8 mouse cellular contexts compared by ENCODE assay signal in genomic region chr4:140983442-140983841, GRCm38 (mm10). TPM values are rescaled to one million over a fixed set of nuclear protein-coding genes. Genes with fewer than 3 reads are reported as not detected.
DNase-seq lines count a peak whose midpoint lies in the region; ATAC-seq lines count a peak whose summit lies in the region.

No protein-coding gene starts in this region.

- no peaks in the 10 kb centered on the region for H3K27me3 ChIP-seq in embryonic facial prominence, embryonic 10.5 days (replicated peaks; ENCODE audit: low read depth, poor library complexity, severe bottlenecking)
- H3K27me3 ChIP-seq in limb, embryonic 15.5 days, result no peaks in the 10 kb centered on the region
- no peaks in the 10 kb centered on the region for H3K27me3 ChIP-seq in midbrain, embryonic 16.5 days (ENCODE audit: control insufficient read depth, insufficient read depth, low read depth, low read length)

- H3K4me3 ChIP-seq in embryonic facial prominence, embryonic 10.5 days, result no peak overlapping the region
- no peak overlapping the region for H3K4me3 ChIP-seq in limb, embryonic 15.5 days
- H3K4me3 ChIP-seq in midbrain, embryonic 16.5 days (ENCODE audit: low read depth, low read length), result no peak overlapping the region

- H3K4me2 ChIP-seq in limb, embryonic 15.5 days, result no peak overlapping the region
- no peak overlapping the region for H3K4me2 ChIP-seq in midbrain, embryonic 16.5 days (ENCODE audit: low read length)

- ATAC-seq in limb, embryonic 15.5 days (ENCODE audit: insufficient number of reproducible peaks, low FRiP score, low TSS enrichment, low read depth), result peak; percentile 30; the same call in 1 of the 2 replicates
- ATAC-seq in midbrain, embryonic 16.5 days, result no peak

- H3K9ac ChIP-seq in limb, embryonic 15.5 days, result no peak overlapping the region; the same call in 1 of the 2 replicates
- 0 out of 2 replicates have a peak overlapping the region, but pooled peaks have one; percentile 42 for H3K9ac ChIP-seq in midbrain, embryonic 16.5 days (ENCODE audit: low read depth, low read length)

- peaks cover 29% of the 10 kb centered on the region for H3K36me3 ChIP-seq in embryonic facial prominence, embryonic 10.5 days (replicated peaks)
- peaks cover 20% of the 10 kb centered on the region for H3K36me3 ChIP-seq in limb, embryonic 15.5 days
- H3K36me3 ChIP-seq in midbrain, embryonic 16.5 days (ENCODE audit: control insufficient read depth, insufficient read depth, low read length), result peaks cover 9% of the 10 kb centered on the region

- peak; percentile 68 to 76 for DNase-seq in right cerebral cortex, postnatal 10 days (ENCODE audit: low spot score in 2 of 2)
- no peak for DNase-seq in right cerebral cortex, postnatal 4 days
- no peak for DNase-seq in embryonic facial prominence, embryonic 10.5 days (ENCODE audit: low spot score)
- peak; percentile 48 to 57 for DNase-seq in heart, postnatal 14 days
- peak; percentile 66 for DNase-seq in thymus, postnatal 0 days (ENCODE audit: low spot score)
- DNase-seq in layer of hippocampus, postnatal 25 days (ENCODE audit: extremely low spot score in 1 of 2, low spot score in 1 of 2), result no peak

- peaks cover 3% of the 10 kb centered on the region; the same call in 1 of the 2 replicates for H3K9me3 ChIP-seq in embryonic facial prominence, embryonic 10.5 days
- no peaks in the 10 kb centered on the region for H3K9me3 ChIP-seq in limb, embryonic 15.5 days
- H3K9me3 ChIP-seq in midbrain, embryonic 16.5 days (replicated peaks; ENCODE audit: control insufficient read depth, low read length, poor library complexity, severe bottlenecking), result no peaks in the 10 kb centered on the region

- intact Hi-C loops in heart, postnatal 14 days (cut with DNase I), result no loop called here

- H3K4me1 ChIP-seq in embryonic facial prominence, embryonic 10.5 days, result peaks cover 40% of the 10 kb centered on the region
- H3K4me1 ChIP-seq in limb, embryonic 15.5 days, result peaks cover 33% of the 10 kb centered on the region
- H3K4me1 ChIP-seq in midbrain, embryonic 16.5 days (ENCODE audit: control insufficient read depth, insufficient read depth, low read length), result peaks cover 16% of the 10 kb centered on the region

- H3K27ac ChIP-seq in embryonic facial prominence, embryonic 10.5 days (replicated peaks), result peak overlapping the region; percentile 11; the same call in 1 of the 2 replicates
- peak overlapping the region; percentile 69 for H3K27ac ChIP-seq in limb, embryonic 15.5 days
- 0 out of 2 replicates have a peak overlapping the region, but pooled peaks have one; percentile 30 for H3K27ac ChIP-seq in midbrain, embryonic 16.5 days (ENCODE audit: low read length)

- WGBS in embryonic facial prominence, embryonic 10.5 days, result 18% methylated on average over 9 of the region's 9 CpGs
- 7% methylated on average over 9 of the region's 9 CpGs for WGBS in limb, embryonic 15.5 days
- 16% methylated on average over 9 of the region's 9 CpGs for WGBS in midbrain, embryonic 16.5 days

RNA-seq across cellular contexts. Expression of gene Atp13a2, which starts 3.2 kb away (rescaled TPM):
- 42.4 and 43.2 TPM in 2 replicates for polyA plus RNA-seq in embryonic facial prominence, embryonic 10.5 days (2016; fragmentation: Nextera tagmentation; extraction: Ambion mirVana)
- 10 to 100 TPM; 20.7 to 21.7 TPM for total RNA-seq in heart, postnatal 14 days (2021)
- polyA plus RNA-seq in limb, embryonic 15.5 days (2015; fragmentation: Nextera tagmentation; extraction: Ambion mirVana), result 37.3 and 41.0 TPM in 2 replicates
- 174 and 190 TPM in 2 replicates for polyA plus RNA-seq in midbrain, embryonic 16.5 days (2015; fragmentation: Nextera tagmentation; extraction: Ambion mirVana)
- polyA plus RNA-seq in thymus, postnatal 0 days (2015; fragmentation: Nextera tagmentation; extraction: Ambion mirVana), result 39.0 and 41.8 TPM in 2 replicates
- total RNA-seq in layer of hippocampus, postnatal 25 days (2021), result 100 to 1,000 TPM; 168 to 172 TPM

RNA-seq across cellular contexts. Expression of gene Sdhb, which starts 22.4 kb away (rescaled TPM):
- 432 and 438 TPM in 2 replicates for polyA plus RNA-seq in embryonic facial prominence, embryonic 10.5 days (2016; fragmentation: Nextera tagmentation; extraction: Ambion mirVana)
- total RNA-seq in heart, postnatal 14 days (2021), result 100 to 1,000 TPM; 916 to 936 TPM
- 333 and 348 TPM in 2 replicates for polyA plus RNA-seq in limb, embryonic 15.5 days (2015; fragmentation: Nextera tagmentation; extraction: Ambion mirVana)
- polyA plus RNA-seq in midbrain, embryonic 16.5 days (2015; fragmentation: Nextera tagmentation; extraction: Ambion mirVana), result 446 and 455 TPM in 2 replicates
- 434 and 468 TPM in 2 replicates for polyA plus RNA-seq in thymus, postnatal 0 days (2015; fragmentation: Nextera tagmentation; extraction: Ambion mirVana)
- total RNA-seq in layer of hippocampus, postnatal 25 days (2021), result 100 to 1,000 TPM; 182 to 190 TPM

RNA-seq across cellular contexts. Expression of gene Mfap2, which starts 26.8 kb away (rescaled TPM):
- 399 and 480 TPM in 2 replicates for polyA plus RNA-seq in embryonic facial prominence, embryonic 10.5 days (2016; fragmentation: Nextera tagmentation; extraction: Ambion mirVana)
- 10 to 100 TPM; 24.5 to 28.1 TPM for total RNA-seq in heart, postnatal 14 days (2021)
- 958 and 1,066 TPM in 2 replicates for polyA plus RNA-seq in limb, embryonic 15.5 days (2015; fragmentation: Nextera tagmentation; extraction: Ambion mirVana)
- polyA plus RNA-seq in midbrain, embryonic 16.5 days (2015; fragmentation: Nextera tagmentation; extraction: Ambion mirVana), result 121 and 141 TPM in 2 replicates
- polyA plus RNA-seq in thymus, postnatal 0 days (2015; fragmentation: Nextera tagmentation; extraction: Ambion mirVana), result 24.4 and 32.8 TPM in 2 replicates
- 1 to 10 TPM; 5.2 to 5.7 TPM for total RNA-seq in layer of hippocampus, postnatal 25 days (2021)

Comparison
In these comparisons a context has a peak if more than half of its experiments do, and no peak if none do; other contexts are left out.
1. DNase-seq: peak in right cerebral cortex, postnatal 10 days (2 of 2), heart, postnatal 14 days (2 of 2) and thymus, postnatal 0 days (single experiment); none in right cerebral cortex, postnatal 4 days (single experiment), embryonic facial prominence, embryonic 10.5 days (single experiment) and layer of hippocampus, postnatal 25 days (0 of 2).
2. H3K27ac ChIP-seq: peak in every context shown above with its lines; median percentile 69 in limb, embryonic 15.5 days; 30 in midbrain, embryonic 16.5 days; 11 in embryonic facial prominence, embryonic 10.5 days.